Comparison of ENCODE assay signal across 25 mouse cellular contexts in the genomic region with DNA sequence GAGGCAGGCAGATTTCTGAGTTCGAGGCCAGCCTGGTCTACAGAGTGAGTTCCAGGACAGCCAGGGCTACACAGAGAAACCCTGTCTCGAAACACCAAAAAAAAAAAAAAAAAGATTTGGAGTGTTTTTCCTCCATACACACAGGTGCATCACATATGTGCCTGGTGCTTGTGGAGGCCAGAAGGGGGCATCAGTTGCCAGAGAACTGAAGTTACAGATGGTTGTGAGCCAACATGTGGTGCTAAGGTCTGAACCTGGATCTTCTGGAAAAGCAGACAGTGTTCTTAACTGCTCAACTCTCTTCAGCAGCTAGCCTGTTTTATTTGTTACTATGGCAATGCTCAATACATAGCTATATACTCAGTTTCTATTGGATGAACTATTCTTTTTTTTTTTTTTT. TPM values are rescaled to one million over a fixed set of nuclear protein-coding genes. Genes with fewer than 3 reads are reported as not detected.
DNase-seq lines count a peak whose midpoint lies in the region; ATAC-seq and TF ChIP-seq lines count a peak whose summit lies in the region.
"Had no signal": no experiment of that assay in that cellular context is flagged by ENCODE, and none has a peak within 500 bp of the region (broad histone marks: within the 10 kb centered on the region; RNA-seq: fewer than 3 reads in every experiment).

No protein-coding gene starts in this region.

- peaks cover 91% of the 10 kb centered on the region for H3K36me3 ChIP-seq in forebrain, postnatal 0 days (ENCODE audit: insufficient read depth)
- peaks cover 100% of the 10 kb centered on the region for H3K36me3 ChIP-seq in forebrain, embryonic 10.5 days (replicated peaks)
- peaks cover 68% of the 10 kb centered on the region for H3K36me3 ChIP-seq in kidney, postnatal 0 days (ENCODE audit: insufficient read depth, low read length)

- peak; percentile 16; the same call in 1 of the 2 replicates for TF ChIP-seq CTCF in forebrain, postnatal 0 days (IDR thresholded peaks at IDR 0.05; ENCODE audit: low read depth)
- peak; percentile 9; the same call in 1 of the 2 replicates for TF ChIP-seq CTCF in kidney, postnatal 0 days (IDR thresholded peaks at IDR 0.05; ENCODE audit: low read depth)

- no peaks in the 10 kb centered on the region for H3K9me3 ChIP-seq in forebrain, postnatal 0 days (ENCODE audit: low read length)
- H3K9me3 ChIP-seq in forebrain, embryonic 10.5 days = no peaks in the 10 kb centered on the region
- H3K9me3 ChIP-seq in kidney, postnatal 0 days (replicated peaks; ENCODE audit: low read length) = no peaks in the 10 kb centered on the region
- H3K9me3 ChIP-seq: heart, embryonic 13.5 days; megakaryocyte, embryonic 14.5 days had no signal

- no peak for DNase-seq in forebrain, postnatal 0 days
- DNase-seq in forebrain, embryonic 10.5 days (ENCODE audit: extremely low spot score, low spot score) = no peak
- no peak for DNase-seq in kidney, postnatal 0 days (ENCODE audit: low spot score)
- no peak for DNase-seq in kidney, postnatal 14 days
- peak; percentile 20 for DNase-seq in 3T3-L1 (ENCODE audit: low read depth, low spot score)
- peak; percentile 27 for DNase-seq in brain, adult 2 months (ENCODE audit: low read depth, low spot score)
- DNase-seq in cerebellum, adult 8-10 months = no peak
- no peak for DNase-seq in right cerebral cortex, adult 18-20 months
- DNase-seq: adrenal gland, postnatal 10 days; cerebellum, adult 11 months; cerebellum, postnatal 14 days; embryo, embryonic 11 days; heart, postnatal 36 days; kidney, adult 18-20 months; kidney, postnatal 25 days; midbrain, embryonic 14.5 days; right cerebral cortex, postnatal 4 days; thymus, postnatal 14 days had no signal

- H3K9ac ChIP-seq in forebrain, postnatal 0 days = no peak overlapping the region
- H3K9ac ChIP-seq in kidney, postnatal 0 days (ENCODE audit: low read depth, low read length) = no peak overlapping the region
- H3K9ac ChIP-seq: heart, embryonic 13.5 days had no signal

- H3K4me3 ChIP-seq in forebrain, postnatal 0 days (ENCODE audit: low read depth, low read length) = no peak overlapping the region
- H3K4me3 ChIP-seq in forebrain, embryonic 10.5 days = no peak overlapping the region
- no peak overlapping the region for H3K4me3 ChIP-seq in kidney, postnatal 0 days (replicated peaks; ENCODE audit: low read depth, low read length)
- H3K4me3 ChIP-seq: heart, embryonic 13.5 days; megakaryocyte, embryonic 14.5 days had no signal

- no peaks in the 10 kb centered on the region for H3K27me3 ChIP-seq in forebrain, postnatal 0 days (ENCODE audit: insufficient read depth, low read length)
- no peaks in the 10 kb centered on the region for H3K27me3 ChIP-seq in forebrain, embryonic 10.5 days (ENCODE audit: poor library complexity, severe bottlenecking)
- H3K27me3 ChIP-seq in kidney, postnatal 0 days (ENCODE audit: insufficient read depth, low read length) = no peaks in the 10 kb centered on the region
- H3K27me3 ChIP-seq: heart, embryonic 13.5 days; megakaryocyte, embryonic 14.5 days; Patski had no signal

- H3K27ac ChIP-seq in forebrain, postnatal 0 days (ENCODE audit: low read depth, low read length) = no peak overlapping the region
- H3K27ac ChIP-seq in forebrain, embryonic 10.5 days = no peak overlapping the region
- no peak overlapping the region for H3K27ac ChIP-seq in kidney, postnatal 0 days
- H3K27ac ChIP-seq: heart, embryonic 13.5 days had no signal

- no peak overlapping the region for H3K4me2 ChIP-seq in forebrain, postnatal 0 days (ENCODE audit: low read depth)
- H3K4me2 ChIP-seq in kidney, postnatal 0 days (ENCODE audit: low read length) = no peak overlapping the region
- H3K4me2 ChIP-seq: heart, embryonic 13.5 days had no signal

- no peaks in the 10 kb centered on the region for H3K4me1 ChIP-seq in forebrain, postnatal 0 days (ENCODE audit: insufficient read depth)
- peaks cover 5% of the 10 kb centered on the region for H3K4me1 ChIP-seq in forebrain, embryonic 10.5 days
- H3K4me1 ChIP-seq in kidney, postnatal 0 days (replicated peaks; ENCODE audit: insufficient read depth, low read length) = no peaks in the 10 kb centered on the region

- ATAC-seq in forebrain, postnatal 0 days = peak; percentile 54; the same call in 1 of the 2 replicates
- ATAC-seq in kidney, postnatal 0 days (replicated peaks; ENCODE audit: low FRiP score, low read depth) = no peak
- ATAC-seq: activated CD4-positive, CD25-positive, alpha-beta regulatory T cell, adult 4 months; forebrain, embryonic 16.5 days; hindbrain, embryonic 16.5 days; Patski had no signal

- WGBS in forebrain, postnatal 0 days = 83% methylated on average over 2 of the region's 2 CpGs
- 88% methylated on average over 2 of the region's 2 CpGs for WGBS in forebrain, embryonic 10.5 days
- WGBS in kidney, postnatal 0 days = 86% methylated on average over 1 of the region's 2 CpGs

RNA-seq across cellular contexts. Expression of gene Mbd6, which starts 9.1 kb away (rescaled TPM):
- total RNA-seq in forebrain, postnatal 0 days (2014; rRNA removed) = 5.9 and 9.4 TPM in 2 replicates
- 4.1 and 4.8 TPM in 2 replicates for polyA plus RNA-seq in forebrain, postnatal 0 days (2015; fragmentation: Nextera tagmentation; extraction: Ambion mirVana)
- polyA plus RNA-seq in forebrain, embryonic 10.5 days (2016; fragmentation: Nextera tagmentation; extraction: Ambion mirVana) = 9.1 and 11.4 TPM in 2 replicates
- polyA plus RNA-seq in kidney, postnatal 0 days (2015; fragmentation: Nextera tagmentation; extraction: Ambion mirVana) = 10.5 and 10.7 TPM in 2 replicates

RNA-seq across cellular contexts. Expression of gene Dctn2, which starts 13.6 kb away (rescaled TPM):
- 272 and 300 TPM in 2 replicates for total RNA-seq in forebrain, postnatal 0 days (2014; rRNA removed)
- polyA plus RNA-seq in forebrain, postnatal 0 days (2015; fragmentation: Nextera tagmentation; extraction: Ambion mirVana) = 332 and 343 TPM in 2 replicates
- 192 and 206 TPM in 2 replicates for polyA plus RNA-seq in forebrain, embryonic 10.5 days (2016; fragmentation: Nextera tagmentation; extraction: Ambion mirVana)
- polyA plus RNA-seq in kidney, postnatal 0 days (2015; fragmentation: Nextera tagmentation; extraction: Ambion mirVana) = 177 and 190 TPM in 2 replicates

RNA-seq across cellular contexts. Expression of gene Kif5a, which starts 16.6 kb away (rescaled TPM):
- total RNA-seq in forebrain, postnatal 0 days (2014; rRNA removed) = 210 and 223 TPM in 2 replicates
- polyA plus RNA-seq in forebrain, postnatal 0 days (2015; fragmentation: Nextera tagmentation; extraction: Ambion mirVana) = 62.0 and 84.0 TPM in 2 replicates
- polyA plus RNA-seq in forebrain, embryonic 10.5 days (2016; fragmentation: Nextera tagmentation; extraction: Ambion mirVana) = 6.6 and 7.9 TPM in 2 replicates
- polyA plus RNA-seq in kidney, postnatal 0 days (2015; fragmentation: Nextera tagmentation; extraction: Ambion mirVana) = 0.28 and 0.47 TPM in 2 replicates
- total RNA-seq: neutrophil, adult 5-6 weeks had no signal

RNA-seq across cellular contexts. Expression of gene Mars, which starts 31.9 kb away (rescaled TPM):
- 86.4 and 94.4 TPM in 2 replicates for total RNA-seq in forebrain, postnatal 0 days (2014; rRNA removed)
- polyA plus RNA-seq in forebrain, postnatal 0 days (2015; fragmentation: Nextera tagmentation; extraction: Ambion mirVana) = 95.9 and 98.6 TPM in 2 replicates
- polyA plus RNA-seq in forebrain, embryonic 10.5 days (2016; fragmentation: Nextera tagmentation; extraction: Ambion mirVana) = 191 and 202 TPM in 2 replicates
- 99.1 and 103 TPM in 2 replicates for polyA plus RNA-seq in kidney, postnatal 0 days (2015; fragmentation: Nextera tagmentation; extraction: Ambion mirVana)

RNA-seq across cellular contexts. Expression of gene Arhgap9, which starts 42.0 kb away (rescaled TPM):
- total RNA-seq in forebrain, postnatal 0 days (2014; rRNA removed) = 0.52 and 0.69 TPM in 2 replicates
- polyA plus RNA-seq in forebrain, postnatal 0 days (2015; fragmentation: Nextera tagmentation; extraction: Ambion mirVana) = 0.81 and 0.99 TPM in 2 replicates
- polyA plus RNA-seq in forebrain, embryonic 10.5 days (2016; fragmentation: Nextera tagmentation; extraction: Ambion mirVana) = 1.5 and 1.7 TPM in 2 replicates
- 3.7 and 3.8 TPM in 2 replicates for polyA plus RNA-seq in kidney, postnatal 0 days (2015; fragmentation: Nextera tagmentation; extraction: Ambion mirVana)
- polyA plus RNA-seq: Patski had no signal

Comparison
In these comparisons a context has a peak if more than half of its experiments do, and no peak if none do; other contexts are left out.
1. DNase-seq: peak in 3T3-L1 (single experiment) and brain, adult 2 months (single experiment); none in forebrain, postnatal 0 days (single experiment), forebrain, embryonic 10.5 days (single experiment), kidney, postnatal 0 days (single experiment), kidney, postnatal 14 days (single experiment), cerebellum, adult 8-10 months (single experiment) and right cerebral cortex, adult 18-20 months (single experiment).